7 mouse cellular contexts compared by ENCODE assay signal in the genomic region with DNA sequence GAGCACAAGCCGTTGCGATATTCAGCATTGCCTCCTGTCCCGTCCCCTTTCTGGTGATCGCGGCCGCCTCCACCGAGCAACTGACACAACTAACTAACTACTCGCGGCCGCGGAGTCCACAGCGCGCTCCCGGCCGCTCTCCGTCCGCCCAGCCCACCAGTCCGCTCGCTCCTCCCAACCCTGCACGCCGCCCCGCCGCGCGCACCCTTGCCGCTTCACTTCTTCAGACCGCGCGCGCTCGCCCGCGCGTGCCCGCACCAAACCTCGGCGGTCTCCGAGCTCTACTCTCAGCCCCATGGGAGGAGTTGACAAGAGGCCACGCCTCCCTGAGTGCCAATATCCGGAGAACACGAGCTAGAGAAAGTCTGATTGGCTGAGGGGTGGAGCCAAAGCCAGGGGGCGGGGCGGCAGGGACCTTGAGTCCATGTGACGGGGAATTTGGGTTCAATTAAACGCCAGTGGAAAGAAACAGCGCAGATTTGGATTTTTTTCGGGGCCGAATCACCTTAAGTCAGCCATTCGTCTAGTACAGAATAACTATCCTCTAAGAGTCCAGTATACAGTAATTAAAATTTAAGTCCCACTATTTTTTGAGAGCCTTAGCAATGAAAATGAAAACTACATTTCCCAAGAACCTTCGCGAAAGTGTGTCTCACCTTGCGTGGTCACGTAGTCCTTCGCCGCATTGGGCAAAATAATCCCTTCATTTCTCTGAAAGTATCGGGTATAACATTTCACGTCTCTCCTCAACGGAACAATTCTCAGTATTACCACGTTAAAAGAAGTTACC. TPM values are rescaled to one million over a fixed set of nuclear protein-coding genes. Genes with fewer than 3 reads are reported as not detected.
DNase-seq lines count a peak whose midpoint lies in the region; ATAC-seq lines count a peak whose summit lies in the region.

A gene (minus strand): TSS at position 120 of the 790 bp plus-strand sequence.
A gene (plus strand): TSS at position 662 of the 790 bp plus-strand sequence.

- peak within 1 kb of the TSS; percentile 96 for H3K27ac ChIP-seq in intestine, embryonic 16.5 days (ENCODE audit: low read length)
- peak within 1 kb of the TSS; percentile 67; the same call in 1 of the 2 replicates for H3K27ac ChIP-seq in midbrain, embryonic 11.5 days (ENCODE audit: low read depth, low read length)

- H3K9ac ChIP-seq in intestine, embryonic 16.5 days (ENCODE audit: low read depth, low read length): peak within 1 kb of the TSS; percentile 93
- peak within 1 kb of the TSS; percentile 74 for H3K9ac ChIP-seq in midbrain, embryonic 11.5 days (ENCODE audit: low read length)

- under 1% methylated on average over 59 of the region's 59 CpGs for WGBS in intestine, embryonic 16.5 days
- under 1% methylated on average over 58 of the region's 59 CpGs for WGBS in midbrain, embryonic 11.5 days

- peak within 1 kb of the TSS; percentile 65 for H3K4me2 ChIP-seq in intestine, embryonic 16.5 days (ENCODE audit: low read depth, low read length)
- H3K4me2 ChIP-seq in midbrain, embryonic 11.5 days: peak within 1 kb of the TSS; percentile 74

- peak within 1 kb of the TSS; percentile 88 for H3K4me3 ChIP-seq in intestine, embryonic 16.5 days (ENCODE audit: low read length)
- H3K4me3 ChIP-seq in midbrain, embryonic 11.5 days (ENCODE audit: low read depth, low read length): peak within 1 kb of the TSS; percentile 72

- peak; percentile 100 for DNase-seq in adrenal gland, adult 8-10 months
- DNase-seq in embryo, embryonic 9.5 days (ENCODE audit: extremely low spot score): peak; percentile 100
- peak; percentile 99 to 100 for DNase-seq in gastrocnemius, postnatal 4 days (ENCODE audit: low spot score in 2 of 2)
- DNase-seq in left cerebral cortex, postnatal 36 days (ENCODE audit: low spot score in 2 of 2): peak; percentile 99 to 100
- peak; percentile 100 for DNase-seq in midbrain, embryonic 11.5 days (ENCODE audit: low spot score, missing footprints)
- peak; percentile 99 for DNase-seq in skeletal muscle tissue, adult 2 months (ENCODE audit: low read depth, low spot score)

- no peaks in the 10 kb centered on the region for H3K27me3 ChIP-seq in intestine, embryonic 16.5 days (replicated peaks; ENCODE audit: control insufficient read depth, insufficient read depth, low read length)
- H3K27me3 ChIP-seq in midbrain, embryonic 11.5 days (ENCODE audit: control insufficient read depth, insufficient read depth, low read length): no peaks in the 10 kb centered on the region

- H3K36me3 ChIP-seq in intestine, embryonic 16.5 days (ENCODE audit: control insufficient read depth, insufficient read depth, low read length): no peaks in the 10 kb centered on the region
- H3K36me3 ChIP-seq in midbrain, embryonic 11.5 days (ENCODE audit: control insufficient read depth, insufficient read depth, low read length): no peaks in the 10 kb centered on the region

- H3K4me1 ChIP-seq in intestine, embryonic 16.5 days (ENCODE audit: control insufficient read depth, insufficient read depth, low read length): peaks cover 8% of the 10 kb centered on the region
- H3K4me1 ChIP-seq in midbrain, embryonic 11.5 days (ENCODE audit: control insufficient read depth, insufficient read depth, low read length): peaks cover 10% of the 10 kb centered on the region

- peak; percentile 96 for ATAC-seq in intestine, embryonic 16.5 days
- peak; percentile 95 for ATAC-seq in midbrain, embryonic 11.5 days (ENCODE audit: low FRiP score)

- no peaks in the 10 kb centered on the region for H3K9me3 ChIP-seq in intestine, embryonic 16.5 days (ENCODE audit: control insufficient read depth, low read length)
- H3K9me3 ChIP-seq in midbrain, embryonic 11.5 days (ENCODE audit: control insufficient read depth, low read length): no peaks in the 10 kb centered on the region

- intact Hi-C loops in left cerebral cortex, postnatal 36 days (cut with DNase I): loop anchor here (2.0 to 10.0 kb wide), 3 partner anchors 89 to 203 kb away; no protein-coding TSS in a partner anchor

RNA-seq across cellular contexts. Expression of the first gene that starts in this region (rescaled TPM):
- 10 to 100 TPM; 54.2 to 77.2 (median 64.8) TPM for total RNA-seq in adrenal gland, adult 8-10 months (2022)
- 10 to 100 TPM; 30.3 to 34.3 TPM for total RNA-seq in gastrocnemius, postnatal 4 days (2021)
- polyA plus RNA-seq in intestine, embryonic 16.5 days (2015; fragmentation: Nextera tagmentation; extraction: Ambion mirVana): 7.8 and 9.4 TPM in 2 replicates
- 10 to 100 TPM; 28.2 to 40.5 TPM for total RNA-seq in left cerebral cortex, postnatal 36 days (2021)
- polyA plus RNA-seq in midbrain, embryonic 11.5 days (2014; fragmentation: Nextera tagmentation; extraction: Ambion mirVana): 4.4 and 4.9 TPM in 2 replicates

RNA-seq across cellular contexts. Expression of the second gene that starts in this region (rescaled TPM):
- 10 to 100 TPM; 48.6 to 62.3 (median 54.7) TPM for total RNA-seq in adrenal gland, adult 8-10 months (2022)
- 10 to 100 TPM; 43.2 to 44.0 TPM for total RNA-seq in gastrocnemius, postnatal 4 days (2021)
- polyA plus RNA-seq in intestine, embryonic 16.5 days (2015; fragmentation: Nextera tagmentation; extraction: Ambion mirVana): 38.1 and 38.4 TPM in 2 replicates
- total RNA-seq in left cerebral cortex, postnatal 36 days (2021): 10 to 100 TPM; 65.0 to 69.7 TPM
- 65.9 and 70.1 TPM in 2 replicates for polyA plus RNA-seq in midbrain, embryonic 11.5 days (2014; fragmentation: Nextera tagmentation; extraction: Ambion mirVana)

Comparison
In these comparisons a context has a peak if more than half of its experiments do, and no peak if none do; other contexts are left out.
1. Peak in every context shown above with its lines: DNase-seq, ATAC-seq, H3K4me3 ChIP-seq and H3K27ac ChIP-seq.